Mouse (Mus musculus) liver, adult 2 months (tissue): ENCODE measurements around the gene Hist1h1t.

ENCODE experiments used
- CTCF ChIP-seq: fragments of 200-500 bp; IDR thresholded peaks from 2 replicates; pipeline ENCODE4 v1.5.1; 2011; ENCODE audit warnings: low read depth, low read length, control low read depth
- POLR2A ChIP-seq: fragments of 200-500 bp; IDR thresholded peaks from 2 replicates; pipeline ENCODE4 v1.6.1; 2011; ENCODE audit warnings: low read length, control low read depth; ENCODE audit not compliant: insufficient read depth; ENCODE audit errors: extremely low read depth

DNA sequence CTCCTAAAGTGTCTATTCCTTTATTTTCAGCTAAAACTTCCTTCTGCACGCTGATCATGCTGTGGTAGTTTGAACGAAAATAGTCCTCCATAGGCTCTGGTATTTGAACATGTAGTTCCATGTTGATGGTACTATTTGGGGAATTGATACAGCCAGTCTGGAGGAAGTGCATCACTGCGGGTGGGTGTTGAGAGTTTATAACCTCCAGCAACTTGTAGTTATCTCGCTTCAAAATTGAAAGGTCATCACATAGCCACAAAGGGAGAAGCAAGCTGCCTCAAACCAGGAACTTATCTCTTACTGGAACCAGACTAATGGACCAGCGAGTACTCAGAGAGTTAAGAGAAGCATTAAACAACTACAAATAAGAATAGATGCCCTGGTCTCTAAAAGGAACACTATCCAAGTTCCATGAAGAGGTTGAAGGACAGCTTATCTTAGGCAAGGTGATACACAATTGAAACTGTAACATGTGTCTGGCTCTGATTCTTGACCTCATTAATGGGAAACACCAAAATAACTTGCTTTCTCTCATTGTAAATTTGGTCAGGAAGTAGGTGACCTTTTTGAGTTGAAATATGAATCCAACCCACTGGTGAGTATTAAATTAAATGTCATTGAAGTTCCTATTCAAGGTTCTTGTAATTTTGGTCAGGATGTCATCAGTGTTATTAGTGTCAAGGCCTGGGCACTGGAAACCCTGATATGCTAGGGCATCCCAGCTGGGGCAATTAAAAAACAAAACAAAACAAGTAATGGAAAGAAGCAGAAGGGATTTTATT is 20.8 kb downstream of the Hist1h1t start:
- TF ChIP-seq POLR2A: no peak
- TF ChIP-seq CTCF: no peak
